Mouse (Mus musculus): ENCODE measurements around the gene Tbc1d2. TPM values are rescaled to one million over a fixed set of nuclear protein-coding genes. Genes with fewer than 3 reads are reported as not detected.
"Not testable (repeated sequence)": the region's sequence is repeated elsewhere in the genome, so short reads cannot be mapped to it uniquely, and the experiment has no call there.

The Tbc1d2 gene
- polyA plus RNA-seq, 1 experiment from 2014 or later: 0.56 TPM

GRCm38 (mm10) chr4:46589946-46590684, 59.9 kb downstream of the Tbc1d2 start:
- WGBS (ENCODE audit: insufficient replicate concordance): 40% methylated on average over 5 of the region's 5 CpGs
- no peak overlapping the region for H3K4me2 ChIP-seq
- ATAC-seq (ENCODE audit: low read depth): no peak
- no peak overlapping the region for H3K9ac ChIP-seq
- no peak overlapping the region for H3K4me3 ChIP-seq (replicated peaks)
- no peaks in the 10 kb centered on the region for H3K9me3 ChIP-seq (replicated peaks)
- H3K36me3 ChIP-seq: no peaks in the 10 kb centered on the region
- no peak for DNase-seq
- no peak overlapping the region for H3K27ac ChIP-seq
- H3K4me1 ChIP-seq (replicated peaks): peaks cover 45% of the 10 kb centered on the region
- H3K27me3 ChIP-seq: no peaks in the 10 kb centered on the region

- Histone ChIP-seq H3K9ac (no peak overlapping the region), H3K36me3 (no peaks in the 10 kb centered on the region), H3K4me2 (no peak overlapping the region), H3K27me3 (no peaks in the 10 kb centered on the region), H3K9me3 (replicated peaks) (no peaks in the 10 kb centered on the region), H3K4me1 (replicated peaks) (peaks cover 44% of the 10 kb centered on the region), H3K4me3 (replicated peaks) (no peak overlapping the region), H3K27ac (no peak overlapping the region)
- 55% methylated on average over 8 of the region's 8 CpGs for WGBS (ENCODE audit: insufficient replicate concordance)
- DNase-seq (no peak), ATAC-seq (ENCODE audit: low read depth) (no peak)
These were observed 60.9 kb downstream of the Tbc1d2 start for GRCm38 (mm10) chr4:46589151-46589550.

- Histone ChIP-seq H3K4me3 (replicated peaks) (no peak overlapping the region), H3K4me2 (no peak overlapping the region), H3K4me1 (replicated peaks) (peaks cover 33% of the 10 kb centered on the region), H3K36me3 (no peaks in the 10 kb centered on the region), H3K9ac (no peak overlapping the region), H3K9me3 (replicated peaks) (0 out of 2 replicates have a peak, but pooled peaks cover 2% of the 10 kb centered on the region), H3K27ac (no peak overlapping the region), H3K27me3 (no peaks in the 10 kb centered on the region)
- WGBS (ENCODE audit: insufficient replicate concordance): 70% methylated on average over 4 of the region's 4 CpGs
- ATAC-seq (ENCODE audit: low read depth): no peak
- DNase-seq: no peak
These were observed 63.5 kb downstream of the Tbc1d2 start for GRCm38 (mm10) chr4:46586473-46586872.

GRCm38 (mm10) chr4:46585811-46586190, 64.2 kb downstream of the Tbc1d2 start:
- 0 out of 2 replicates have a peak, but pooled peaks cover 3% of the 10 kb centered on the region for H3K9me3 ChIP-seq (replicated peaks)
- H3K4me3 ChIP-seq (replicated peaks): no peak overlapping the region
- DNase-seq (no peak), ATAC-seq (ENCODE audit: low read depth) (no peak)
- no peak overlapping the region for H3K9ac ChIP-seq
- no peaks in the 10 kb centered on the region for H3K36me3 ChIP-seq
- no peak overlapping the region for H3K4me2 ChIP-seq
- 44% methylated on average over 8 of the region's 8 CpGs for WGBS (ENCODE audit: insufficient replicate concordance)
- H3K27ac ChIP-seq: no peak overlapping the region
- H3K27me3 ChIP-seq: no peaks in the 10 kb centered on the region
- peaks cover 26% of the 10 kb centered on the region for H3K4me1 ChIP-seq (replicated peaks)

GRCm38 (mm10) chr4:46585041-46585810, 64.8 kb downstream of the Tbc1d2 start:
- Histone ChIP-seq H3K4me2 (no peak overlapping the region), H3K9me3 (replicated peaks) (0 out of 2 replicates have a peak, but pooled peaks cover 3% of the 10 kb centered on the region), H3K9ac (no peak overlapping the region), H3K4me3 (replicated peaks) (no peak overlapping the region), H3K27me3 (no peaks in the 10 kb centered on the region), H3K4me1 (replicated peaks) (peaks cover 21% of the 10 kb centered on the region), H3K27ac (0 out of 2 replicates have a peak overlapping the region, but pooled peaks have one; percentile 11), H3K36me3 (no peaks in the 10 kb centered on the region)
- 53% methylated on average over 13 of the region's 13 CpGs for WGBS (ENCODE audit: insufficient replicate concordance)
- no peak for ATAC-seq (ENCODE audit: low read depth)
- DNase-seq: no peak

GRCm38 (mm10) chr4:46584536-46584935, 65.5 kb downstream of the Tbc1d2 start:
- not testable (repeated sequence) for H3K4me3 ChIP-seq (replicated peaks); DNase-seq; H3K27ac ChIP-seq; H3K27me3 ChIP-seq; H3K9me3 ChIP-seq (replicated peaks); H3K4me2 ChIP-seq; H3K9ac ChIP-seq; H3K36me3 ChIP-seq; ATAC-seq (ENCODE audit: low read depth)
- WGBS (ENCODE audit: insufficient replicate concordance): 37% methylated on average over 3 of the region's 3 CpGs
- H3K4me1 ChIP-seq (replicated peaks): peaks cover 14% of the 10 kb centered on the region

- not testable (repeated sequence) for ATAC-seq (ENCODE audit: low read depth); H3K27me3 ChIP-seq; H3K4me2 ChIP-seq; H3K27ac ChIP-seq; DNase-seq; H3K9ac ChIP-seq; H3K4me3 ChIP-seq (replicated peaks); H3K9me3 ChIP-seq (replicated peaks); H3K36me3 ChIP-seq
- WGBS (ENCODE audit: insufficient replicate concordance): 35% methylated on average over 2 of the region's 6 CpGs
- H3K4me1 ChIP-seq (replicated peaks): peaks cover 11% of the 10 kb centered on the region
These were observed 65.9 kb downstream of the Tbc1d2 start for GRCm38 (mm10) chr4:46584084-46584483.

- not testable (repeated sequence) for H3K4me1 ChIP-seq (replicated peaks); H3K9ac ChIP-seq; H3K4me2 ChIP-seq; H3K9me3 ChIP-seq (replicated peaks); DNase-seq; H3K27me3 ChIP-seq; ATAC-seq (ENCODE audit: low read depth); H3K4me3 ChIP-seq (replicated peaks); H3K27ac ChIP-seq; H3K36me3 ChIP-seq
- 67% methylated on average over 9 of the region's 9 CpGs for WGBS (ENCODE audit: insufficient replicate concordance)
These were observed 68.0 kb downstream of the Tbc1d2 start for GRCm38 (mm10) chr4:46582024-46582423.

- not testable (repeated sequence) for ATAC-seq (ENCODE audit: low read depth); H3K27ac ChIP-seq; H3K4me1 ChIP-seq (replicated peaks); H3K27me3 ChIP-seq; H3K4me3 ChIP-seq (replicated peaks); H3K4me2 ChIP-seq; H3K9ac ChIP-seq; DNase-seq; H3K9me3 ChIP-seq (replicated peaks); H3K36me3 ChIP-seq
- WGBS (ENCODE audit: insufficient replicate concordance): 89% methylated on average over 22 of the region's 22 CpGs
These were observed 68.4 kb downstream of the Tbc1d2 start for GRCm38 (mm10) chr4:46581577-46581976.

- DNase-seq; H3K27ac ChIP-seq; H3K9me3 ChIP-seq (replicated peaks); H3K4me2 ChIP-seq; H3K27me3 ChIP-seq; H3K4me1 ChIP-seq (replicated peaks); H3K9ac ChIP-seq; ATAC-seq (ENCODE audit: low read depth); H3K4me3 ChIP-seq (replicated peaks); H3K36me3 ChIP-seq: not testable (repeated sequence)
- 82% methylated on average over 15 of the region's 15 CpGs for WGBS (ENCODE audit: insufficient replicate concordance)
These were observed 69.2 kb downstream of the Tbc1d2 start for GRCm38 (mm10) chr4:46580799-46581243.

GRCm38 (mm10) chr4:46578796-46579346, 71.1 kb downstream of the Tbc1d2 start:
- not testable (repeated sequence) for DNase-seq; H3K36me3 ChIP-seq; H3K4me2 ChIP-seq; H3K27ac ChIP-seq; H3K9me3 ChIP-seq (replicated peaks); H3K27me3 ChIP-seq; H3K4me3 ChIP-seq (replicated peaks); ATAC-seq (ENCODE audit: low read depth); H3K9ac ChIP-seq
- peaks cover 11% of the 10 kb centered on the region for H3K4me1 ChIP-seq (replicated peaks)
- WGBS (ENCODE audit: insufficient replicate concordance): 85% methylated on average over 8 of the region's 8 CpGs
